Mouse (Mus musculus): ENCODE data around the gene Foxe3. TPM values are rescaled to one million over a fixed set of nuclear protein-coding genes. Genes with fewer than 3 reads are reported as not detected.

Gene Foxe3
- polyA plus RNA-seq (2012; rRNA removed) = not detected in 2 replicates

DNA sequence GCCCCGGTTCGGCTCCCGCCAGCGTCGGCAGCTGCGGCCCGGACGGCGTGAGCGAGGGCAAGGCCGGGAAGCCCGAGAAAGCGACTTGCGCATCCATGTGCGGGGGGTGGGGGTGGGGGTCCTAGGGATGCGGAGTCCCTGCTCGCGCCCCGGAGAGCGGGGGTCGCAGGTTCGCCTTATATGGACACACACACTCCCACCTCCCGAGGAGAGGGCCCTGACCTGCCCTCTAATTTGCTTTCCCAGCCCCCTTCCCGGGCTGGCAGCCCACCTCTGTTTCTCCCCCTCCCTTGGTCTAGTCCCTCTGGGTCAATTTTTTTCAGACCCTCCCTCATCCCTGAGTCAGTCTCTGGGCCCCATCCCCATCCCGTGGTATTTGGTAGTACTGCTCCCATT, at the start of gene Foxe3:
TSS of gene Foxe3 (minus strand) at position 97 of the 396 bp plus-strand sequence.

GRCm38 (mm10) chr4:114908829-114909601, 16.8 kb downstream of the Foxe3 start, which contains the start of gene Foxd2:
TSS of gene Foxd2 (minus strand) at chr4:114908873.

Other genes with a start within 250 kb of the Foxe3 start
- not detected in 2 replicates for gene Gm12830, start 104.3 kb downstream of the Foxe3 start, polyA plus RNA-seq (2012; rRNA removed)
- gene Foxd2, start 17.1 kb downstream of the Foxe3 start, polyA plus RNA-seq (2012; rRNA removed) = 0.63 and 0.84 TPM in 2 replicates
- 81.3 and 91.8 TPM in 2 replicates for gene Cmpk1, start 61.2 kb upstream of the Foxe3 start, polyA plus RNA-seq (2012; rRNA removed)
- 3.2 and 3.4 TPM in 2 replicates for gene Stil, start 74.1 kb upstream of the Foxe3 start, polyA plus RNA-seq (2012; rRNA removed)
- 10.0 and 11.9 TPM in 2 replicates for gene Tal1, start 130.4 kb upstream of the Foxe3 start, polyA plus RNA-seq (2012; rRNA removed)
- 1.7 and 3.0 TPM in 2 replicates for gene Pdzk1ip1, start 162.7 kb upstream of the Foxe3 start, polyA plus RNA-seq (2012; rRNA removed)
- gene Cyp4x1, start 208.3 kb upstream of the Foxe3 start, polyA plus RNA-seq (2012; rRNA removed) = 11.0 and 11.8 TPM in 2 replicates

Data from central nervous system, embryonic 18 days (tissue).